Mouse (Mus musculus) heart, postnatal 14 days (tissue): ENCODE data around the gene Ltbp3. TPM values are rescaled to one million over a fixed set of nuclear protein-coding genes. Genes with fewer than 3 reads are reported as not detected.

Experiments used
- DNase-seq, 2 experiments: peaks; one replicate each; pipeline ENCODE4 v3.0.0; 2021 to 2022
- intact Hi-C: fragments of 180-260 bp; cut with DNase I; formaldehyde crosslinking; loops from one replicate; pipeline ENCODE4 v1.15.1; 2025
- total RNA-seq, 2 experiments: library from RNA; stranded (reverse); gene quantifications; 2 replicates each; pipeline ENCODE4 v1.2.3; 2021

Gene Ltbp3
- total RNA-seq, 2 experiments from 2014 or later: 47.2 to 55.5 TPM

- no peak for DNase-seq
These were observed 5.3 kb downstream of the Ltbp3 start for GRCm38 (mm10) chr19:5745756-5746710.

GRCm38 (mm10) chr19:5746907-5747363 is 6.2 kb downstream of the Ltbp3 start:
- no peak for DNase-seq
- intact Hi-C loops: no loop called here

More at GRCm38 (mm10) chr19:5745756-5746710, 5.3 kb downstream of the Ltbp3 start:
- intact Hi-C loops: no loop called here

- no peak for DNase-seq
- intact Hi-C loops: no loop called here
These were observed 8.8 kb downstream of the Ltbp3 start for GRCm38 (mm10) chr19:5749476-5749875.

- intact Hi-C loops: no loop called here
- DNase-seq: no peak
These were observed 10.2 kb downstream of the Ltbp3 start for GRCm38 (mm10) chr19:5750951-5751350.

- intact Hi-C loops: no loop called here
These were observed 11.0 kb downstream of the Ltbp3 start for GRCm38 (mm10) chr19:5751742-5752141.

GRCm38 (mm10) chr19:5756321-5756985 is 15.7 kb downstream of the Ltbp3 start:
- no peak for DNase-seq
- intact Hi-C loops: no loop called here

More at GRCm38 (mm10) chr19:5751742-5752141, 11.0 kb downstream of the Ltbp3 start:
- peak in 1 of 2 experiments; percentile 58 for DNase-seq

GRCm38 (mm10) chr19:5756991-5757636 is 16.4 kb downstream of the Ltbp3 start:
- intact Hi-C loops: no loop called here

GRCm38 (mm10) chr19:5758878-5759403 is 18.2 kb downstream of the Ltbp3 start:
- intact Hi-C loops: no loop called here
- no peak for DNase-seq

More at GRCm38 (mm10) chr19:5756991-5757636, 16.4 kb downstream of the Ltbp3 start:
- DNase-seq: peak in 1 of 2 experiments; percentile 37

GRCm38 (mm10) chr19:5763163-5763562 is 22.5 kb downstream of the Ltbp3 start:
- intact Hi-C loops: no loop called here
- no peak for DNase-seq

- no peak for DNase-seq
- intact Hi-C loops: no loop called here
These were observed 26.6 kb downstream of the Ltbp3 start for GRCm38 (mm10) chr19:5767271-5767670.

GRCm38 (mm10) chr19:5770311-5770710 is 29.6 kb downstream of the Ltbp3 start:
- no peak for DNase-seq
- intact Hi-C loops: loop anchor here (2.0 to 10.0 kb wide), 2 partner anchors 42 to 364 kb away; partner anchors contain the start of gene Fam89b

GRCm38 (mm10) chr19:5770925-5771860 is 30.5 kb downstream of the Ltbp3 start, which contains the start of gene Scyl1:
TSS of gene Scyl1 (minus strand) at chr19:5771419.
- intact Hi-C loops: loop anchor here (2.0 to 10.0 kb wide), 2 partner anchors 42 to 364 kb away; partner anchors contain the start of gene Fam89b
- DNase-seq: peak; percentile 97 to 98

GRCm38 (mm10) chr19:5777387-5778032 is 36.8 kb downstream of the Ltbp3 start:
- intact Hi-C loops: loop anchor here (5.0 to 10.0 kb wide), 2 partner anchors 35 to 357 kb away; partner anchors contain the start of gene Ltbp3
- DNase-seq: no peak

- DNase-seq: no peak
- intact Hi-C loops: loop anchor here (5.0 to 10.0 kb wide), 2 partner anchors 36 to 356 kb away; partner anchors contain the start of gene Ltbp3
These were observed 37.6 kb downstream of the Ltbp3 start for GRCm38 (mm10) chr19:5778312-5778711.

GRCm38 (mm10) chr19:5780203-5780602 is 39.5 kb downstream of the Ltbp3 start:
- DNase-seq: peak; percentile 50 to 63
- intact Hi-C loops: loop anchor here (2.0 kb wide), 2 partner anchors 67 to 251 kb away; no protein-coding TSS in a partner anchor

- intact Hi-C loops: loop anchor here (2.0 kb wide), 2 partner anchors 69 to 253 kb away; no protein-coding TSS in a partner anchor
- DNase-seq: no peak
These were observed 40.8 kb downstream of the Ltbp3 start for GRCm38 (mm10) chr19:5781532-5781931.

- no peak for DNase-seq
- intact Hi-C loops: no loop called here
These were observed 41.4 kb downstream of the Ltbp3 start for GRCm38 (mm10) chr19:5782121-5782520.

- intact Hi-C loops: loop anchor here (5.0 kb wide), 1 partner anchor 172 kb away; no protein-coding TSS in a partner anchor
- DNase-seq: no peak
These were observed 44.4 kb downstream of the Ltbp3 start for GRCm38 (mm10) chr19:5784958-5785577.
